ENCODE assay signal across 9 mouse cellular contexts in the genomic region with DNA sequence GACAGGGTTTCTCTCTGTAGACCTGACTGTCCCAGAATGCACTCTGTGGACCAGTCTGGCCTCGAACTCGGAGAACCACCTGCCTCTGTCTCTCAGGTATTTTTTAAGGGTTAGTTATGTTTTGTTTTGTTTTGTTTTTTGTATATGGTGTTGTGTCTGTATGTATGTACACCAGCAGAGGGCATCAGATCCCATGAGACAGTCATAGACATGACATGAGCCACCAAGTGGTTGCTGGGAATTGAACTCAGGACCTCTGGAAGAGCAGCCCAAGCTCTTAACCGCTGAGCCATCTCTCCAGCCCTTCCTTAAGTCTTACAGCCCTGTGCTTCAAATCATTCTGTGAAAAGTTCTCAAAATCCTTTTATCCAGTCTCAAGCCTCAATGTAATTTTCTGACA. TPM values are rescaled to one million over a fixed set of nuclear protein-coding genes. Genes with fewer than 3 reads are reported as not detected.
A peak's percentile ranks its signal among the peaks of the same experiment; 100 is the strongest.
DNase-seq lines count a peak whose midpoint lies in the region; ATAC-seq and TF ChIP-seq lines count a peak whose summit lies in the region.
"Had no signal": no experiment of that assay in that cellular context is flagged by ENCODE, and none has a peak within 500 bp of the region (broad histone marks: within the 10 kb centered on the region; RNA-seq: fewer than 3 reads in every experiment).

No protein-coding gene starts in this region.

- H3K9me3 ChIP-seq in intestine, postnatal 0 days (ENCODE audit: control insufficient read depth), result no peaks in the 10 kb centered on the region
- no peaks in the 10 kb centered on the region for H3K9me3 ChIP-seq in intestine, embryonic 16.5 days (ENCODE audit: control insufficient read depth, low read length)

- ATAC-seq in intestine, postnatal 0 days, result no peak
- ATAC-seq in intestine, embryonic 16.5 days, result no peak

- no peak overlapping the region for H3K27ac ChIP-seq in intestine, postnatal 0 days (ENCODE audit: low read depth, low read length)
- H3K27ac ChIP-seq in intestine, embryonic 16.5 days (ENCODE audit: low read length), result no peak overlapping the region
- no peak overlapping the region for H3K27ac ChIP-seq in thymus, adult 2 months (ENCODE audit: control insufficient read depth, insufficient read depth, low read length)

- H3K9ac ChIP-seq in intestine, postnatal 0 days (ENCODE audit: low read depth, low read length), result no peak overlapping the region
- H3K9ac ChIP-seq in intestine, embryonic 16.5 days (ENCODE audit: low read depth, low read length), result no peak overlapping the region

- no peak for TF ChIP-seq POLR2A in thymus, adult 2 months (IDR thresholded peaks at IDR 0.05; ENCODE audit: control insufficient read depth, extremely low read depth, insufficient read depth, low read length, poor library complexity)
- no peak for TF ChIP-seq POLR2A in brain, embryonic 14.5 days (IDR thresholded peaks at IDR 0.05; ENCODE audit: borderline replicate concordance, extremely low read depth, insufficient read depth, insufficient read length, poor library complexity, severe bottlenecking)

- peak; percentile 65 for TF ChIP-seq CTCF in intestine, postnatal 0 days (IDR thresholded peaks at IDR 0.05; ENCODE audit: low read depth)
- no peak for TF ChIP-seq CTCF in thymus, adult 2 months (IDR thresholded peaks at IDR 0.05; ENCODE audit: borderline replicate concordance, control insufficient read depth, extremely low read depth, insufficient read depth, low read length, poor library complexity)
- peak; percentile 13; the same call in 1 of the 2 replicates for TF ChIP-seq CTCF in brain, embryonic 14.5 days (IDR thresholded peaks at IDR 0.05; ENCODE audit: borderline replicate concordance, extremely low read depth, insufficient read depth, insufficient read length)

- peaks cover 3% of the 10 kb centered on the region; the same call in 1 of the 2 replicates for H3K36me3 ChIP-seq in intestine, postnatal 0 days (ENCODE audit: control insufficient read depth, insufficient read depth)
- H3K36me3 ChIP-seq in intestine, embryonic 16.5 days (ENCODE audit: control insufficient read depth, insufficient read depth, low read length), result no peaks in the 10 kb centered on the region
- no peaks in the 10 kb centered on the region for H3K36me3 ChIP-seq in thymus, adult 2 months (ENCODE audit: control insufficient read depth, insufficient read depth, low read length)

- 0 out of 2 replicates have a peak, but pooled peaks cover 3% of the 10 kb centered on the region for H3K4me1 ChIP-seq in intestine, postnatal 0 days (replicated peaks; ENCODE audit: control insufficient read depth, insufficient read depth, low read length)
- peaks cover 16% of the 10 kb centered on the region for H3K4me1 ChIP-seq in intestine, embryonic 16.5 days (ENCODE audit: control insufficient read depth, insufficient read depth, low read length)
- H3K4me1 ChIP-seq in thymus, adult 2 months (replicated peaks; ENCODE audit: control insufficient read depth, insufficient read depth, low read length), result peaks cover 10% of the 10 kb centered on the region

- 66% methylated on average over 3 of the region's 3 CpGs for WGBS in intestine, postnatal 0 days
- 72% methylated on average over 3 of the region's 3 CpGs for WGBS in intestine, embryonic 16.5 days
- 74% methylated on average over 3 of the region's 3 CpGs for WGBS in thymus, adult 2 months

- DNase-seq in thymus, adult 2 months, result peak; percentile 30
- no peak for DNase-seq in thymus, postnatal 4 days
- DNase-seq in brain, embryonic 14.5 days (ENCODE audit: low read depth), result no peak
- peak; percentile 38 for DNase-seq in retina, postnatal 1 day
- DNase-seq in heart, postnatal 4 days, result no peak
- DNase-seq in right cerebral cortex, postnatal 10 days (ENCODE audit: low spot score in 2 of 2), result no peak
- DNase-seq: adrenal gland, postnatal 25 days had no signal

- no peaks in the 10 kb centered on the region for H3K27me3 ChIP-seq in intestine, postnatal 0 days (replicated peaks; ENCODE audit: control insufficient read depth, insufficient read depth, low read length)
- H3K27me3 ChIP-seq in intestine, embryonic 16.5 days (replicated peaks; ENCODE audit: control insufficient read depth, insufficient read depth, low read length), result no peaks in the 10 kb centered on the region
- H3K27me3 ChIP-seq in thymus, adult 2 months (ENCODE audit: control insufficient read depth, insufficient read depth, low read length), result no peaks in the 10 kb centered on the region

- H3K4me2 ChIP-seq in intestine, postnatal 0 days (replicated peaks; ENCODE audit: low read depth), result 0 out of 2 replicates have a peak overlapping the region, but pooled peaks have one; percentile 76
- no peak overlapping the region for H3K4me2 ChIP-seq in intestine, embryonic 16.5 days (ENCODE audit: low read depth, low read length)

- H3K4me3 ChIP-seq in intestine, postnatal 0 days (ENCODE audit: low read depth, low read length), result no peak overlapping the region
- no peak overlapping the region for H3K4me3 ChIP-seq in intestine, embryonic 16.5 days (ENCODE audit: low read length)
- no peak overlapping the region for H3K4me3 ChIP-seq in thymus, adult 2 months (ENCODE audit: control insufficient read depth, insufficient read depth, low read length)

RNA-seq across cellular contexts. Expression of a gene that starts 0.9 kb away (rescaled TPM):
- polyA plus RNA-seq in intestine, postnatal 0 days (2015; fragmentation: Nextera tagmentation; extraction: Ambion mirVana), result 1.6 and 1.9 TPM in 2 replicates
- polyA plus RNA-seq in intestine, embryonic 16.5 days (2015; fragmentation: Nextera tagmentation; extraction: Ambion mirVana), result 3.2 and 3.5 TPM in 2 replicates
- 41.4 and 45.0 TPM in 2 replicates for polyA plus RNA-seq in thymus, adult 2 months (2012; rRNA removed)
- polyA plus RNA-seq in brain, embryonic 14.5 days (2012; rRNA removed), result 40.2 and 42.3 TPM in 2 replicates
- total RNA-seq in heart, postnatal 4 days (2021), result 1 to 10 TPM; 6.0 to 6.1 TPM

RNA-seq across cellular contexts. Expression of a gene that starts 19.0 kb away (rescaled TPM):
- 13.0 and 13.6 TPM in 2 replicates for polyA plus RNA-seq in intestine, postnatal 0 days (2015; fragmentation: Nextera tagmentation; extraction: Ambion mirVana)
- 6.8 and 9.9 TPM in 2 replicates for polyA plus RNA-seq in intestine, embryonic 16.5 days (2015; fragmentation: Nextera tagmentation; extraction: Ambion mirVana)
- 72.4 and 78.8 TPM in 2 replicates for polyA plus RNA-seq in thymus, adult 2 months (2012; rRNA removed)
- 11.8 and 13.4 TPM in 2 replicates for polyA plus RNA-seq in brain, embryonic 14.5 days (2012; rRNA removed)
- 10 to 100 TPM; 44.0 to 47.2 TPM for total RNA-seq in heart, postnatal 4 days (2021)

RNA-seq across cellular contexts. Expression of a gene that starts 58.6 kb away (rescaled TPM):
- polyA plus RNA-seq in intestine, postnatal 0 days (2015; fragmentation: Nextera tagmentation; extraction: Ambion mirVana), result 3.6 TPM in 2 replicates
- polyA plus RNA-seq in intestine, embryonic 16.5 days (2015; fragmentation: Nextera tagmentation; extraction: Ambion mirVana), result 5.6 and 5.7 TPM in 2 replicates
- polyA plus RNA-seq in thymus, adult 2 months (2012; rRNA removed), result 43.9 and 49.9 TPM in 2 replicates
- polyA plus RNA-seq in brain, embryonic 14.5 days (2012; rRNA removed), result 2.3 and 2.4 TPM in 2 replicates
- 1 to 10 TPM; 1.9 to 2.0 TPM for total RNA-seq in heart, postnatal 4 days (2021)

Comparison
In these comparisons a context has a peak if more than half of its experiments do, and no peak if none do; other contexts are left out.
1. DNase-seq: peak in thymus, adult 2 months (single experiment) and retina, postnatal 1 day (single experiment); none in thymus, postnatal 4 days (single experiment), brain, embryonic 14.5 days (single experiment), heart, postnatal 4 days (single experiment) and right cerebral cortex, postnatal 10 days (0 of 2).